Mouse (Mus musculus): ENCODE results near the gene Gabarap. TPM values are rescaled to one million over a fixed set of nuclear protein-coding genes. Genes with fewer than 3 reads are reported as not detected.

Gabarap gene
- total RNA-seq, 1 experiment = 70.6 TPM

GRCm38 (mm10) chr11:70026689-70027088, 35.7 kb downstream of the Gabarap start:
- H3K36me3 ChIP-seq (ENCODE audit: control insufficient read depth, insufficient read depth, low read length, poor library complexity, severe bottlenecking) = peaks cover 8% of the 10 kb centered on the region; the same call in 1 of the 2 replicates
- H3K4me3 ChIP-seq (ENCODE audit: insufficient read depth in 1 of 2, low read depth in 1 of 2, low read length in 2 of 2, poor library complexity in 1 of 2, severe bottlenecking in 1 of 2) = peak overlapping the region; percentile 17 to 32; a peak in 2 of 4 replicates
- DNase-seq (ENCODE audit: low read depth, low spot score) = peak; percentile 72
- peak overlapping the region; percentile 14; the same call in 1 of the 2 replicates for H3K9ac ChIP-seq (ENCODE audit: insufficient read depth, low read depth, low read length, poor library complexity, severe bottlenecking)
- H3K27ac ChIP-seq (ENCODE audit: insufficient read depth, low read depth, low read length, poor library complexity, severe bottlenecking) = no peak overlapping the region
- H3K9me3 ChIP-seq (ENCODE audit: control insufficient read depth, insufficient read depth, low read depth, low read length) = no peaks in the 10 kb centered on the region
- TF ChIP-seq HCFC1 (IDR thresholded peaks at IDR 0.05; ENCODE audit: borderline replicate concordance, insufficient read depth, low read length) (no peak), ZNF384 (IDR thresholded peaks at IDR 0.05; ENCODE audit: low read depth, low read length) (no peak), CHD2 (IDR thresholded peaks at IDR 0.05; ENCODE audit: low read depth, low read length) (no peak)
- peaks cover 0 to 11% of the 10 kb centered on the region in 2 experiments; a peak in 2 of 4 replicates for H3K4me1 ChIP-seq (ENCODE audit: control insufficient read depth in 2 of 2, insufficient read depth in 2 of 2, low read length in 2 of 2, poor library complexity in 1 of 2)
- in situ Hi-C loops (cut with MboI; ENCODE audit: low sequenced_read_pairs in 2 of 2, unreplicated experiment in 2 of 2) = no loop called here

- no peak for DNase-seq (ENCODE audit: low read depth, low spot score)
- no peak for TF ChIP-seq HCFC1 (IDR thresholded peaks at IDR 0.05; ENCODE audit: borderline replicate concordance, insufficient read depth, low read length)
- TF ChIP-seq ZC3H11A (IDR thresholded peaks at IDR 0.05; ENCODE audit: borderline replicate concordance, low read depth, low read length) = no peak
- no peak for TF ChIP-seq MAFK (IDR thresholded peaks at IDR 0.05; ENCODE audit: insufficient read depth, low read depth, low read length)
- no peak for TF ChIP-seq CHD2 (IDR thresholded peaks at IDR 0.05; ENCODE audit: low read depth, low read length)
- no peak for TF ChIP-seq ZNF384 (IDR thresholded peaks at IDR 0.05; ENCODE audit: low read depth, low read length)
- Histone ChIP-seq H3K4me1 (ENCODE audit: control insufficient read depth in 2 of 2, insufficient read depth in 2 of 2, low read length in 2 of 2, poor library complexity in 1 of 2) (peaks cover 0 to 11% of the 10 kb centered on the region in 2 experiments; a peak in 2 of 4 replicates), H3K4me3 (ENCODE audit: insufficient read depth in 1 of 2, low read depth in 1 of 2, low read length in 2 of 2, poor library complexity in 1 of 2, severe bottlenecking in 1 of 2) (no peak overlapping the region), H3K36me3 (ENCODE audit: control insufficient read depth, insufficient read depth, low read length, poor library complexity, severe bottlenecking) (peaks cover 8% of the 10 kb centered on the region; the same call in 1 of the 2 replicates), H3K9ac (ENCODE audit: insufficient read depth, low read depth, low read length, poor library complexity, severe bottlenecking) (no peak overlapping the region), H3K9me3 (ENCODE audit: control insufficient read depth, insufficient read depth, low read depth, low read length) (no peaks in the 10 kb centered on the region), H3K27ac (ENCODE audit: insufficient read depth, low read depth, low read length, poor library complexity, severe bottlenecking) (no peak overlapping the region)
- in situ Hi-C loops (cut with MboI; ENCODE audit: low sequenced_read_pairs in 2 of 2, unreplicated experiment in 2 of 2) = no loop called here
Measured at GRCm38 (mm10) chr11:70027397-70027796, 36.5 kb downstream of the Gabarap start.

- H3K36me3 ChIP-seq (ENCODE audit: control insufficient read depth, insufficient read depth, low read length, poor library complexity, severe bottlenecking) = peaks cover 8% of the 10 kb centered on the region; the same call in 1 of the 2 replicates
- 0 out of 2 replicates have a peak overlapping the region, but pooled peaks have one; percentile 22 for H3K9ac ChIP-seq (ENCODE audit: insufficient read depth, low read depth, low read length, poor library complexity, severe bottlenecking)
- H3K4me3 ChIP-seq (ENCODE audit: insufficient read depth in 1 of 2, low read depth in 1 of 2, low read length in 2 of 2, poor library complexity in 1 of 2, severe bottlenecking in 1 of 2) = peak overlapping the region in 1 of 2 experiments; percentile 28; a peak in 1 of 4 replicates
- TF ChIP-seq ZC3H11A (IDR thresholded peaks at IDR 0.05; ENCODE audit: borderline replicate concordance, low read depth, low read length) = no peak
- H3K4me1 ChIP-seq (ENCODE audit: control insufficient read depth in 2 of 2, insufficient read depth in 2 of 2, low read length in 2 of 2, poor library complexity in 1 of 2) = peaks cover 0 to 11% of the 10 kb centered on the region in 2 experiments; a peak in 2 of 4 replicates
- H3K27ac ChIP-seq (ENCODE audit: insufficient read depth, low read depth, low read length, poor library complexity, severe bottlenecking) = no peak overlapping the region
- no peaks in the 10 kb centered on the region for H3K9me3 ChIP-seq (ENCODE audit: control insufficient read depth, insufficient read depth, low read depth, low read length)
- DNase-seq (ENCODE audit: low read depth, low spot score) = no peak
- in situ Hi-C loops (cut with MboI; ENCODE audit: low sequenced_read_pairs in 2 of 2, unreplicated experiment in 2 of 2) = no loop called here
Measured at GRCm38 (mm10) chr11:70028401-70029129, 37.6 kb downstream of the Gabarap start.

GRCm38 (mm10) chr11:70029130-70029801, 38.3 kb downstream of the Gabarap start:
- TF ChIP-seq MAFK (IDR thresholded peaks at IDR 0.05; ENCODE audit: insufficient read depth, low read depth, low read length) = no peak
- no peak for TF ChIP-seq ZC3H11A (IDR thresholded peaks at IDR 0.05; ENCODE audit: borderline replicate concordance, low read depth, low read length)
- no peak for TF ChIP-seq ZNF384 (IDR thresholded peaks at IDR 0.05; ENCODE audit: low read depth, low read length)
- no peak for TF ChIP-seq CHD2 (IDR thresholded peaks at IDR 0.05; ENCODE audit: low read depth, low read length)
- TF ChIP-seq HCFC1 (IDR thresholded peaks at IDR 0.05; ENCODE audit: borderline replicate concordance, insufficient read depth, low read length) = no peak
- no peak overlapping the region for H3K9ac ChIP-seq (ENCODE audit: insufficient read depth, low read depth, low read length, poor library complexity, severe bottlenecking)
- H3K9me3 ChIP-seq (ENCODE audit: control insufficient read depth, insufficient read depth, low read depth, low read length) = no peaks in the 10 kb centered on the region
- DNase-seq (ENCODE audit: low read depth, low spot score) = peak; percentile 99
- peaks cover 0 to 11% of the 10 kb centered on the region in 2 experiments; a peak in 2 of 4 replicates for H3K4me1 ChIP-seq (ENCODE audit: control insufficient read depth in 2 of 2, insufficient read depth in 2 of 2, low read length in 2 of 2, poor library complexity in 1 of 2)
- in situ Hi-C loops (cut with MboI; ENCODE audit: low sequenced_read_pairs in 2 of 2, unreplicated experiment in 2 of 2) = no loop called here
- peak overlapping the region; percentile 9 to 36; a peak in 3 of 4 replicates for H3K4me3 ChIP-seq (ENCODE audit: insufficient read depth in 1 of 2, low read depth in 1 of 2, low read length in 2 of 2, poor library complexity in 1 of 2, severe bottlenecking in 1 of 2)
- H3K27ac ChIP-seq (ENCODE audit: insufficient read depth, low read depth, low read length, poor library complexity, severe bottlenecking) = no peak overlapping the region
- H3K36me3 ChIP-seq (ENCODE audit: control insufficient read depth, insufficient read depth, low read length, poor library complexity, severe bottlenecking) = peaks cover 8% of the 10 kb centered on the region; the same call in 1 of the 2 replicates
